Mouse (Mus musculus) forebrain, embryonic 15.5 days (tissue): ENCODE results near the gene Serpinc1. TPM values are rescaled to one million over a fixed set of nuclear protein-coding genes. Genes with fewer than 3 reads are reported as not detected.

Experiments
- ATAC-seq: fragments of 200-750 bp; cut with Nextera tagmentation; replicated peaks from 2 replicates; pipeline ENCODE4 v1.8.0; 2017; ENCODE audit warnings: mild to moderate bottlenecking, moderate TSS enrichment, moderate library complexity
- H3K27ac ChIP-seq: fragments of 300-500 bp; sonication (generic); replicated peaks from 2 replicates; pipeline ENCODE4 v1.5.1; 2015; ENCODE audit warnings: mild to moderate bottlenecking, inconsistent platforms
- H3K27me3 ChIP-seq: fragments of 300-500 bp; sonication (generic); 2 replicates; pipeline ENCODE4 v1.6.1; 2015; ENCODE audit warnings: inconsistent platforms
- H3K36me3 ChIP-seq: fragments of 300-500 bp; sonication (generic); 2 replicates; pipeline ENCODE4 v1.6.1; 2015; ENCODE audit warnings: mild to moderate bottlenecking, inconsistent platforms
- H3K4me1 ChIP-seq: fragments of 300-500 bp; sonication (generic); 2 replicates; pipeline ENCODE4 v1.6.1; 2015; ENCODE audit warnings: inconsistent platforms
- H3K4me2 ChIP-seq: fragments of 300-500 bp; sonication (generic); replicated peaks from 2 replicates; pipeline ENCODE4 v1.6.1; 2015; ENCODE audit warnings: mild to moderate bottlenecking, inconsistent platforms
- H3K4me3 ChIP-seq: fragments of 300-500 bp; sonication (generic); 2 replicates; pipeline ENCODE4 v1.5.1; 2015; ENCODE audit warnings: mild to moderate bottlenecking, inconsistent platforms
- H3K9ac ChIP-seq: fragments of 300-500 bp; sonication (generic); replicated peaks from 2 replicates; pipeline ENCODE4 v1.6.1; 2015; ENCODE audit warnings: mild to moderate bottlenecking, inconsistent platforms
- H3K9me3 ChIP-seq: fragments of 300-500 bp; sonication (generic); 2 replicates; pipeline ENCODE4 v1.6.1; 2016; ENCODE audit warnings: inconsistent platforms
- whole genome bisulfite sequencing: fragments of 180-500 bp; shearing (Covaris S2); methylation state at CpG from one replicate; pipeline ENCODE4 v1.1.7; 2015; ENCODE audit warnings: mixed read lengths; 5-methylcytosine and 5-hydroxymethylcytosine counted together
- polyA plus RNA-seq: library from polyadenylated mRNA; unstranded; fragments of >200 nt; fragmentation: Nextera tagmentation; extraction: Ambion mirVana; gene quantifications from 2 replicates; pipeline ENCODE4 v1.2.1, GENCODE M21; 2015

The Serpinc1 gene
- polyA plus RNA-seq, 1 experiment from 2014 or later = 3.8 TPM

DNA sequence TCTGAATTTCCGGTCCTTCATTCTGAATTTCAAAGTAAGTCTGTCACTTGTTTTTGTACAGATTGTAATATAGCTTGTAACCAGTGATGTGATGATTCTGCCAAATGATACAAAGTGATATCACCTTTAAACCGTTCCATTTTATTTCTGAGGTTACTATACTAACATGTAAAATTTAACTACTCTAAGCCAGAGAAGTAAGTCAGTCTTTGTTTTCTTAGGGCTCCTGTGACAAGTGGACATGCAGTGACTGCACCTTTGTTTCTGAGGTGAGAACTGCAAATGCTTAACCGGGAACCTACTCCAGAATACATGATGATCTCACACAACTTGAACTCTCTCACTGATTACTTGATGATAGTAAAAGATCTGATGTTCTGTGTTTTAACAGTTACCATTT is 59.6 kb downstream of the Serpinc1 start:
- ATAC-seq = no peak
- 27% methylated on average over 3 of the region's 3 CpGs for WGBS
- Histone ChIP-seq H3K36me3 (peaks cover 42% of the 10 kb centered on the region), H3K4me1 (peaks cover 28% of the 10 kb centered on the region), H3K4me2 (peak overlapping the region; percentile 79), H3K9me3 (no peaks in the 10 kb centered on the region), H3K4me3 (peak overlapping the region; percentile 13; the same call in 1 of the 2 replicates), H3K27me3 (no peaks in the 10 kb centered on the region), H3K27ac (no peak overlapping the region), H3K9ac (peak overlapping the region; percentile 28; the same call in 1 of the 2 replicates)

- H3K4me3 ChIP-seq = no peak overlapping the region
- H3K9me3 ChIP-seq = no peaks in the 10 kb centered on the region
- H3K36me3 ChIP-seq = peaks cover 51% of the 10 kb centered on the region
- no peaks in the 10 kb centered on the region for H3K27me3 ChIP-seq
- no peak overlapping the region for H3K9ac ChIP-seq
- WGBS = 9% methylated on average over 3 of the region's 3 CpGs
- H3K27ac ChIP-seq = peak overlapping the region; percentile 52; the same call in 1 of the 2 replicates
- H3K4me1 ChIP-seq = peaks cover 19% of the 10 kb centered on the region
- H3K4me2 ChIP-seq = no peak overlapping the region
- ATAC-seq = no peak
Measured at GRCm38 (mm10) chr1:161038968-161039721, 60.8 kb downstream of the Serpinc1 start.

DNA sequence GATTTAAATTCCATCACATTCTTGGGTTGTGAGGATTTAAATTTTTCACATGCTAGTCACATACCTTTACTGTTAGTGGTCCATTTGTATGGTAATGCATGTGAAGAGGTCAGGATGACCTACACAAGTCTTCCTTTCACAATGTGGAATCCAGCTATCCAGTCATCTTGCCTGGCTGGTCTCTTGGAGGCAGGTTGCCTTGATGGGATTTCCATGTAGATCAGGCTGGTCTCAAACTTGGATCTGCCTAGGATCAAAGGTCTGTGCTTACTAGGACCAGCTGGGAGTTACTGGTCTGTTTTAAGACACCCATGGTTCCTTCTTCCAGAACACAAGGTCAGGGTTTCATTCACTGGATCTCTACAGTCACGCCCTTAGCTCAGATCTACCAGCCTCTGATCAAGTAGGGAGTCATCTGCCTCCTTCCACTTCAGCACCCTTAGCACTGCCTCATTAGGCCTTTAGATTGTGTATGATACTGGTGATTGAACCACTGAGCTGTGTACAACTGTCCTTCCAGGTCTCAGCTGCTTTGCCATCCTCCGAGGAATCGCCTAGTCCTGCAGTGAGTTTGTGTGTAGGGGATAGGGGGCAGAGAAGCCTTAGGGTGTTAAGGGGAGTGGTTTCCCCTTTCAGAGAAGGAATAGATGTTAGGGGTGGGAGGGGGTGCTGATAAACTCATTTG is 61.5 kb downstream of the Serpinc1 start:
- peaks cover 19% of the 10 kb centered on the region for H3K4me1 ChIP-seq
- peak overlapping the region; percentile 52 for H3K27ac ChIP-seq
- ATAC-seq = 0 out of 2 replicates have a peak, but pooled peaks have one; percentile 7
- H3K4me3 ChIP-seq = no peak overlapping the region
- 11% methylated on average over 3 of the region's 3 CpGs for WGBS
- H3K9me3 ChIP-seq = no peaks in the 10 kb centered on the region
- no peaks in the 10 kb centered on the region for H3K27me3 ChIP-seq
- H3K36me3 ChIP-seq = peaks cover 53% of the 10 kb centered on the region
- H3K9ac ChIP-seq = no peak overlapping the region
- no peak overlapping the region for H3K4me2 ChIP-seq

- Histone ChIP-seq H3K4me1 (peaks cover 19% of the 10 kb centered on the region), H3K27me3 (no peaks in the 10 kb centered on the region), H3K4me2 (no peak overlapping the region), H3K9ac (no peak overlapping the region), H3K9me3 (no peaks in the 10 kb centered on the region), H3K4me3 (no peak overlapping the region), H3K27ac (peak overlapping the region; percentile 52), H3K36me3 (peaks cover 58% of the 10 kb centered on the region)
- no peak for ATAC-seq
- WGBS = 63% methylated on average over 1 of the region's 1 CpGs
Measured at GRCm38 (mm10) chr1:161040426-161040770, 62.0 kb downstream of the Serpinc1 start.

DNA sequence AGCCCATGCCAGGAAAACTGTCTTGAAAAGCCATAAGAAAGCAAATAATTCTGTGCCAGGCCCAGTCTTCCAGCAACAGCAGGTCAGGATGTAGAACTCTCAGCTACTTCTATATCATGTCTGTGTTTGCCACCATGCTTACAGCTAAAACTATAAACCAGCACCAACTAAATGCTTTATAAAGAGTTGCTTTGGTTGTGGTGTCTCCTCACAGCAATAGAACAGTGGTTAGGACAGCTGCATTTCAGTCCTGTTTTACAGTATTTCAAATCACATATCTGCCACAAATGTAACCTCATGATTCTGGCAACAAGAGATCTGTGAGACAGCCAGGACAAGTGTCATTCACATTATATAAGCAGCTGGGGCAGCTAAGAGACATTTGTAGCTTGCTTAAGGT is 62.5 kb downstream of the Serpinc1 start:
- H3K36me3 ChIP-seq = peaks cover 60% of the 10 kb centered on the region
- no peaks in the 10 kb centered on the region for H3K9me3 ChIP-seq
- H3K27me3 ChIP-seq = no peaks in the 10 kb centered on the region
- H3K27ac ChIP-seq = no peak overlapping the region; the same call in 1 of the 2 replicates
- no peak overlapping the region for H3K9ac ChIP-seq
- H3K4me2 ChIP-seq = no peak overlapping the region
- no peak for ATAC-seq
- H3K4me1 ChIP-seq = peaks cover 19% of the 10 kb centered on the region
- no peak overlapping the region for H3K4me3 ChIP-seq

- no peak overlapping the region for H3K4me3 ChIP-seq
- no peak overlapping the region for H3K9ac ChIP-seq
- WGBS = 93% methylated on average over 7 of the region's 7 CpGs
- H3K9me3 ChIP-seq = no peaks in the 10 kb centered on the region
- H3K4me2 ChIP-seq = no peak overlapping the region
- peaks cover 65% of the 10 kb centered on the region for H3K36me3 ChIP-seq
- no peak overlapping the region for H3K27ac ChIP-seq
- ATAC-seq = no peak
- no peaks in the 10 kb centered on the region for H3K27me3 ChIP-seq
- peaks cover 18% of the 10 kb centered on the region for H3K4me1 ChIP-seq
Measured at GRCm38 (mm10) chr1:161041261-161042020, 63.1 kb downstream of the Serpinc1 start.

GRCm38 (mm10) chr1:161046972-161047371 is 68.6 kb downstream of the Serpinc1 start:
- H3K36me3 ChIP-seq = peaks cover 45% of the 10 kb centered on the region

More at GRCm38 (mm10) chr1:161046972-161047371, 68.6 kb downstream of the Serpinc1 start:
- 86% methylated on average over 3 of the region's 3 CpGs for WGBS
- no peak overlapping the region for H3K4me3 ChIP-seq
- no peak overlapping the region for H3K27ac ChIP-seq
- H3K9me3 ChIP-seq = no peaks in the 10 kb centered on the region
- H3K9ac ChIP-seq = no peak overlapping the region
- H3K4me1 ChIP-seq = no peaks in the 10 kb centered on the region
- no peak overlapping the region for H3K4me2 ChIP-seq
- ATAC-seq = no peak
- H3K27me3 ChIP-seq = no peaks in the 10 kb centered on the region

Other genes starting within 250 kb of the Serpinc1 start
- gene Rabgap1l, start 185.4 kb upstream of the Serpinc1 start, polyA plus RNA-seq = 34.7 and 35.9 TPM in 2 replicates
- gene Rc3h1, start 72.2 kb upstream of the Serpinc1 start, polyA plus RNA-seq = 7.7 and 8.3 TPM in 2 replicates
- 15.1 and 16.4 TPM in 2 replicates for gene Zbtb37, start 56.3 kb downstream of the Serpinc1 start, polyA plus RNA-seq
- gene Dars2, start 92.1 kb downstream of the Serpinc1 start, polyA plus RNA-seq = 33.6 and 34.6 TPM in 2 replicates
- gene Cenpl, start 92.1 kb downstream of the Serpinc1 start, polyA plus RNA-seq = 20.4 and 22.1 TPM in 2 replicates
- 18.4 and 18.9 TPM in 2 replicates for gene Klhl20, start 152.9 kb downstream of the Serpinc1 start, polyA plus RNA-seq
- 22.3 and 22.4 TPM in 2 replicates for gene Ankrd45, start 164.1 kb downstream of the Serpinc1 start, polyA plus RNA-seq
- 0.66 and 1.0 TPM in 2 replicates for gene Tex50, start 180.7 kb downstream of the Serpinc1 start, polyA plus RNA-seq